Mouse (Mus musculus): Measurements from ENCODE around the gene Ift88. TPM values are rescaled to one million over a fixed set of nuclear protein-coding genes. Genes with fewer than 3 reads are reported as not detected.
"Not testable (repeated sequence)": the region's sequence is repeated elsewhere in the genome, so short reads cannot be mapped to it uniquely, and the experiment has no call there.

Gene Ift88
- polyA plus RNA-seq, 1 experiment from 2014 or later = 8.6 TPM

GRCm38 (mm10) chr14:57409106-57409505, 14.8 kb upstream of the Ift88 start:
- 27% methylated on average over 6 of the region's 6 CpGs for WGBS (ENCODE audit: insufficient replicate concordance)
- Histone ChIP-seq H3K4me2 (no peak overlapping the region), H3K36me3 (ENCODE audit: control insufficient read depth, insufficient read depth, low read length) (no peaks in the 10 kb centered on the region), H3K9ac (ENCODE audit: low read depth, low read length) (no peak overlapping the region), H3K27me3 (ENCODE audit: control insufficient read depth, insufficient read depth, low read length) (no peaks in the 10 kb centered on the region), H3K4me1 (ENCODE audit: control insufficient read depth, insufficient read depth, low read length) (no peaks in the 10 kb centered on the region), H3K27ac (ENCODE audit: low read depth, low read length) (no peak overlapping the region), H3K4me3 (ENCODE audit: low read depth, low read length) (no peak overlapping the region), H3K9me3 (replicated peaks; ENCODE audit: control insufficient read depth, low read length) (no peaks in the 10 kb centered on the region)
- ATAC-seq (replicated peaks; ENCODE audit: insufficient number of reproducible peaks, low FRiP score, low TSS enrichment) = no peak

- Histone ChIP-seq H3K4me2 (no peak overlapping the region), H3K27ac (ENCODE audit: low read depth, low read length) (no peak overlapping the region), H3K9ac (ENCODE audit: low read depth, low read length) (no peak overlapping the region), H3K27me3 (ENCODE audit: control insufficient read depth, insufficient read depth, low read length) (no peaks in the 10 kb centered on the region), H3K4me3 (ENCODE audit: low read depth, low read length) (no peak overlapping the region), H3K36me3 (ENCODE audit: control insufficient read depth, insufficient read depth, low read length) (no peaks in the 10 kb centered on the region), H3K4me1 (ENCODE audit: control insufficient read depth, insufficient read depth, low read length) (no peaks in the 10 kb centered on the region), H3K9me3 (replicated peaks; ENCODE audit: control insufficient read depth, low read length) (no peaks in the 10 kb centered on the region)
- 58% methylated on average over 7 of the region's 7 CpGs for WGBS (ENCODE audit: insufficient replicate concordance)
- ATAC-seq (replicated peaks; ENCODE audit: insufficient number of reproducible peaks, low FRiP score, low TSS enrichment) = no peak
These were observed 11.7 kb upstream of the Ift88 start for GRCm38 (mm10) chr14:57412166-57412565.

DNA sequence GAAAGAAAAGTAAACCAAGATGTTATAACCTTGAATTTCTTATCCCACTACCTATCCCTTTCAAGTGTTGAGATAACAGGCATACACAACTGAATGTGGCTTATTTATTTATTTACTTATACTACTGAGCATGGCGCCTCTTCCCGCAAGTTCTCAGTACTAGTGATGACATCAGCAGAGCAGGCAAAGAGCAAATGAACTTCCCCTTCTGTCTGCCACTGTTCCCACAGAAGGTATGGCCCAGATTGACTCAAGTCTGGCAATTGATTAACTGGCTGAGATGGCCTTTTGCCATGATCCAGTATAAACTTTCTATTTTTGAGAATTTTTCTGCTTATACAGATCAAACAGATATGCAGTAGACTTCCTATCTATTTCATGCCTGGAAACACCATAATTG, 6.7 kb upstream of the Ift88 start:
- no peak overlapping the region for H3K9ac ChIP-seq (ENCODE audit: low read depth, low read length)
- no peak for ATAC-seq (replicated peaks; ENCODE audit: insufficient number of reproducible peaks, low FRiP score, low TSS enrichment)
- H3K27ac ChIP-seq (ENCODE audit: low read depth, low read length) = no peak overlapping the region
- no peaks in the 10 kb centered on the region for H3K9me3 ChIP-seq (replicated peaks; ENCODE audit: control insufficient read depth, low read length)
- 76% methylated on average over 2 of the region's 2 CpGs for WGBS (ENCODE audit: insufficient replicate concordance)
- no peaks in the 10 kb centered on the region for H3K36me3 ChIP-seq (ENCODE audit: control insufficient read depth, insufficient read depth, low read length)
- H3K27me3 ChIP-seq (ENCODE audit: control insufficient read depth, insufficient read depth, low read length) = no peaks in the 10 kb centered on the region
- no peak overlapping the region for H3K4me2 ChIP-seq
- no peak overlapping the region for H3K4me3 ChIP-seq (ENCODE audit: low read depth, low read length)
- H3K4me1 ChIP-seq (ENCODE audit: control insufficient read depth, insufficient read depth, low read length) = no peaks in the 10 kb centered on the region

GRCm38 (mm10) chr14:57424212-57424561, 325 bp downstream of the Ift88 start:
- Histone ChIP-seq H3K27me3 (ENCODE audit: control insufficient read depth, insufficient read depth, low read length) (no peaks in the 10 kb centered on the region), H3K4me3 (ENCODE audit: low read depth, low read length) (peak overlapping the region; percentile 87), H3K4me1 (ENCODE audit: control insufficient read depth, insufficient read depth, low read length) (peaks cover 2% of the 10 kb centered on the region; the same call in 1 of the 2 replicates), H3K36me3 (ENCODE audit: control insufficient read depth, insufficient read depth, low read length) (no peaks in the 10 kb centered on the region), H3K9me3 (replicated peaks; ENCODE audit: control insufficient read depth, low read length) (no peaks in the 10 kb centered on the region), H3K27ac (ENCODE audit: low read depth, low read length) (peak overlapping the region; percentile 29; the same call in 1 of the 2 replicates), H3K9ac (ENCODE audit: low read depth, low read length) (peak overlapping the region; percentile 80), H3K4me2 (peak overlapping the region; percentile 73)
- under 1% methylated on average over 23 of the region's 24 CpGs for WGBS (ENCODE audit: insufficient replicate concordance)
- peak; percentile 71 for ATAC-seq (replicated peaks; ENCODE audit: insufficient number of reproducible peaks, low FRiP score, low TSS enrichment)

DNA sequence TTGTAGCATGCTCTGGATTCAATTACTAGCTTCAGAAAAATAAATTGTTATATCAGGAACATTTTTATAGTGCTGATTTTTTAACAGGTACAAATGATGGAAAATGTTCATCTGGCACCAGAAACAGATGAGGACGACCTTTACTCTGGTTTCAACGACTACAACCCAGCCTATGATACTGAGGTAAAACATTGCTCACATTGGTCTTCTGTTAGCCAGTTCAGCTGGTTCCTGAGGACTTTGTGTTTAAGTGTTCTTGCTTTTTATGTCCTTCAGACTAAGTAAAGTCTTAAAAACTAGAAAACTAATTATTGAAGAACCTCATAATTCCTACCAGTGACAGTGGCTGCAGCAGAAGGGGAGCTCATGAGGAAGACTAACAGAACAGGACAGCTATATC, 6.6 kb downstream of the Ift88 start:
- Histone ChIP-seq H3K9ac (ENCODE audit: low read depth, low read length) (no peak overlapping the region), H3K27ac (ENCODE audit: low read depth, low read length) (no peak overlapping the region), H3K4me3 (ENCODE audit: low read depth, low read length) (no peak overlapping the region), H3K36me3 (ENCODE audit: control insufficient read depth, insufficient read depth, low read length) (no peaks in the 10 kb centered on the region), H3K9me3 (replicated peaks; ENCODE audit: control insufficient read depth, low read length) (no peaks in the 10 kb centered on the region), H3K27me3 (ENCODE audit: control insufficient read depth, insufficient read depth, low read length) (no peaks in the 10 kb centered on the region), H3K4me2 (no peak overlapping the region), H3K4me1 (ENCODE audit: control insufficient read depth, insufficient read depth, low read length) (no peaks in the 10 kb centered on the region)
- WGBS (ENCODE audit: insufficient replicate concordance) = 72% methylated on average over 2 of the region's 2 CpGs
- no peak for ATAC-seq (replicated peaks; ENCODE audit: insufficient number of reproducible peaks, low FRiP score, low TSS enrichment)

DNA sequence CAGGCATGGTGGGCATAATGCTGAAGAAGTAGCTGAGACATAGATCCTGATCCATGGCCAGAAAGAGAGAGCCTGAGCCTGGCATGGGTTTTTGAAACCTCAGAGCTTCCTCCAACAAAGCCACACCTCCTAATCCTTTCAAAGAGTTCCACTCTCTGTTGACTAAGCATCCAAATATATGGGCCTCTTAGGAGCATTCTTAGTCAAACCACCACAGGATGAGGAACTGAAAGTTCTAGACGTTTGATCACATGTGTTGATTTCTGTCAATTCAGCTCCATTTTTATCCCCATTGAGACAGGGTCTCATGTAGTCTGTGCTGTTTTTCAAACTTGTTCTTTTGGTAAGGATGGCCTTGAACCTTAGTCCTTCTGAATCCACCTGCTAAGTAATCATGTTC, 28.7 kb downstream of the Ift88 start:
- ATAC-seq (replicated peaks; ENCODE audit: insufficient number of reproducible peaks, low FRiP score, low TSS enrichment) = no peak
- no peak overlapping the region for H3K4me3 ChIP-seq (ENCODE audit: low read depth, low read length)
- no peaks in the 10 kb centered on the region for H3K36me3 ChIP-seq (ENCODE audit: control insufficient read depth, insufficient read depth, low read length)
- no peaks in the 10 kb centered on the region for H3K27me3 ChIP-seq (ENCODE audit: control insufficient read depth, insufficient read depth, low read length)
- no peak overlapping the region for H3K9ac ChIP-seq (ENCODE audit: low read depth, low read length)
- WGBS (ENCODE audit: insufficient replicate concordance) = 79% methylated on average over 1 of the region's 1 CpGs
- H3K4me2 ChIP-seq = no peak overlapping the region
- H3K27ac ChIP-seq (ENCODE audit: low read depth, low read length) = no peak overlapping the region
- no peaks in the 10 kb centered on the region for H3K4me1 ChIP-seq (ENCODE audit: control insufficient read depth, insufficient read depth, low read length)
- no peaks in the 10 kb centered on the region for H3K9me3 ChIP-seq (replicated peaks; ENCODE audit: control insufficient read depth, low read length)

DNA sequence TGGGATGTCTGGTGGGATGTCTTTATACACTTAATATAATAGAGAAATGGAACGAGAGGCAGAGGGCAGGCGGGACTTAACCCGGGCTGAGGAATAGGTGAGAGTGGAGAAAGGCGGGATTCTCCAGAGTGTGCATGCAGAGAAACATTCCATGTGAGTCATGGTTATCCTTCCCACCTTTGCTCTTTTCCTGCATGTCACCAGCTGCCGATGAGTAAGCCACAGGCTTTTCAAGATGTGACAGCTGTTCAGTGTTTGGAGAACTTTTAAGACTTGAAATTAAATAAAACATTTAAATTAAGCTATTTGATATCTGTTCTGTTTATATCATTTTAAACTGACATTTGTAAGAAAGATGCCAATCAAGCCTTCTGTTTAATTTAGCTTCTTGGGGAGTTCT, 36.0 kb downstream of the Ift88 start:
- no peak overlapping the region for H3K27ac ChIP-seq (ENCODE audit: low read depth, low read length)

DNA sequence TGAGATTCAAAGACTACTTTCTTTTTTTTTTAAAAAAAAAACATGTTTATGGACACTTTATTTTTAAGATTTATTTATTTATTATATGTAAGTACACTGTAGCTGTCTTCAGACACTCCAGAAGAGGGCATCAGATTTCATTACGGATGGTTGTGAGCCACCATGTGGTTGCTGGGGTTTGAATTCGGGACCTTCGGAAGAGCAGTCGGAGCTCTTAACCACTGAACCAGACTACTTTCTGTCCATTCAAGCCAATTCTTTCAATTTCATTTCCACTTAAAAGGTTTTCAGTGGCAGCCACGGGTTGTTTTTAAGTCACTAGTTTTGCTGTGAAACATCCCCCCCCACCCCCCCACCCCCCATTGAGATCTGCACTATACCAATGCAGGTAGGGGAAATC, 36.5 kb downstream of the Ift88 start:
- H3K36me3 ChIP-seq (ENCODE audit: control insufficient read depth, insufficient read depth, low read length); H3K4me2 ChIP-seq; H3K9me3 ChIP-seq (replicated peaks; ENCODE audit: control insufficient read depth, low read length); H3K4me1 ChIP-seq (ENCODE audit: control insufficient read depth, insufficient read depth, low read length); H3K27ac ChIP-seq (ENCODE audit: low read depth, low read length); H3K4me3 ChIP-seq (ENCODE audit: low read depth, low read length); H3K9ac ChIP-seq (ENCODE audit: low read depth, low read length); ATAC-seq (replicated peaks; ENCODE audit: insufficient number of reproducible peaks, low FRiP score, low TSS enrichment); H3K27me3 ChIP-seq (ENCODE audit: control insufficient read depth, insufficient read depth, low read length): not testable (repeated sequence)
- WGBS (ENCODE audit: insufficient replicate concordance) = 78% methylated on average over 5 of the region's 5 CpGs

More for the DNA sequence above, 36.0 kb downstream of the Ift88 start:
- H3K9me3 ChIP-seq (replicated peaks; ENCODE audit: control insufficient read depth, low read length) = no peaks in the 10 kb centered on the region
- H3K9ac ChIP-seq (ENCODE audit: low read depth, low read length) = no peak overlapping the region
- H3K27me3 ChIP-seq (ENCODE audit: control insufficient read depth, insufficient read depth, low read length) = no peaks in the 10 kb centered on the region
- H3K4me2 ChIP-seq = no peak overlapping the region
- no peaks in the 10 kb centered on the region for H3K4me1 ChIP-seq (ENCODE audit: control insufficient read depth, insufficient read depth, low read length)
- 84% methylated on average over 5 of the region's 5 CpGs for WGBS (ENCODE audit: insufficient replicate concordance)
- H3K4me3 ChIP-seq (ENCODE audit: low read depth, low read length) = no peak overlapping the region
- ATAC-seq (replicated peaks; ENCODE audit: insufficient number of reproducible peaks, low FRiP score, low TSS enrichment) = no peak
- no peaks in the 10 kb centered on the region for H3K36me3 ChIP-seq (ENCODE audit: control insufficient read depth, insufficient read depth, low read length)

DNA sequence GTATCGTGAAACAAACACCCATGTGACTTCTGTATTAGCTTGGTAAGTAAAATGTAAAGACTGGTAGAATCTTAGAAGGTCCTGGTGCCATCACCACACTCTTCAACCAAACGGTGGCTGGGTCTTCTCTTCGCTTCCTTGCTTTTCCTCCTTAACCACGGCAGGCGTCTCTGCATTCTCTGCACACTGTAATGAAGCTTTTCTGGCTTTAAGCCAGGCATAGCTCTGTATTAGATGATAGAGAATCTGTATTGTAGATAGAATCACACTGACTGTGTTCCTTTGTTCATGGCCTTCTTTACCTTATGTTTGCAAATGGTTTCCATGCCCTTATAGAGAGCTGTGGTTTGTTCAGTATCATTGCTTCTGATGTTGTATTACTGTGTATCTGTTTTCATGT, 39.0 kb downstream of the Ift88 start:
- Histone ChIP-seq H3K4me1 (ENCODE audit: control insufficient read depth, insufficient read depth, low read length) (no peaks in the 10 kb centered on the region), H3K36me3 (ENCODE audit: control insufficient read depth, insufficient read depth, low read length) (no peaks in the 10 kb centered on the region), H3K4me3 (ENCODE audit: low read depth, low read length) (no peak overlapping the region), H3K9ac (ENCODE audit: low read depth, low read length) (no peak overlapping the region), H3K27ac (ENCODE audit: low read depth, low read length) (no peak overlapping the region), H3K27me3 (ENCODE audit: control insufficient read depth, insufficient read depth, low read length) (no peaks in the 10 kb centered on the region), H3K9me3 (replicated peaks; ENCODE audit: control insufficient read depth, low read length) (no peaks in the 10 kb centered on the region), H3K4me2 (no peak overlapping the region)
- no peak for ATAC-seq (replicated peaks; ENCODE audit: insufficient number of reproducible peaks, low FRiP score, low TSS enrichment)
- 73% methylated on average over 5 of the region's 5 CpGs for WGBS (ENCODE audit: insufficient replicate concordance)

Measured in heart, embryonic 11.5 days (tissue).